In genomic region chr15:36892576-36893205, GRCm38 (mm10) we compare ENCODE assay signal across 9 mouse cellular contexts.
A peak's percentile ranks its signal among the peaks of the same experiment; 100 is the strongest.
DNase-seq lines count a peak whose midpoint lies in the region; ATAC-seq and TF ChIP-seq lines count a peak whose summit lies in the region.
"Had no signal": no experiment of that assay in that cellular context is flagged by ENCODE, and none has a peak within 500 bp of the region (broad histone marks: within the 10 kb centered on the region; RNA-seq: fewer than 3 reads in every experiment).

No protein-coding gene starts in this region.

- no peak overlapping the region for H3K9ac ChIP-seq in neural tube, embryonic 12.5 days
- 0 out of 2 replicates have a peak overlapping the region, but pooled peaks have one; percentile 13 for H3K9ac ChIP-seq in limb, embryonic 11.5 days (ENCODE audit: low read length)
- peak overlapping the region; percentile 31; the same call in 1 of the 2 replicates for H3K9ac ChIP-seq in stomach, postnatal 0 days (ENCODE audit: low read length)
- H3K9ac ChIP-seq: liver, embryonic 15.5 days had no signal

- peak overlapping the region; percentile 46 for H3K4me2 ChIP-seq in neural tube, embryonic 12.5 days (replicated peaks)
- peak overlapping the region; percentile 16; the same call in 1 of the 2 replicates for H3K4me2 ChIP-seq in limb, embryonic 11.5 days (ENCODE audit: low read depth, severe bottlenecking)
- peak overlapping the region; percentile 27; the same call in 1 of the 2 replicates for H3K4me2 ChIP-seq in stomach, postnatal 0 days (replicated peaks; ENCODE audit: low read depth)
- H3K4me2 ChIP-seq: liver, embryonic 15.5 days had no signal

- no peak for TF ChIP-seq EP300 in stomach, postnatal 0 days (optimal IDR thresholded peaks at IDR 0.05)

- 17% methylated on average over 15 of the region's 15 CpGs for WGBS in neural tube, embryonic 12.5 days
- WGBS in limb, embryonic 11.5 days = 8% methylated on average over 15 of the region's 15 CpGs
- WGBS in stomach, postnatal 0 days = 16% methylated on average over 15 of the region's 15 CpGs

- no peak overlapping the region; the same call in 1 of the 2 replicates for H3K27ac ChIP-seq in neural tube, embryonic 12.5 days
- H3K27ac ChIP-seq in limb, embryonic 11.5 days (replicated peaks; ENCODE audit: low read depth, low read length) = no peak overlapping the region
- H3K27ac ChIP-seq in stomach, postnatal 0 days (replicated peaks) = peak overlapping the region; percentile 45
- H3K27ac ChIP-seq: liver, embryonic 15.5 days had no signal

- no peaks in the 10 kb centered on the region for H3K27me3 ChIP-seq in neural tube, embryonic 12.5 days (replicated peaks)
- no peaks in the 10 kb centered on the region for H3K27me3 ChIP-seq in limb, embryonic 11.5 days (ENCODE audit: control insufficient read depth, insufficient read depth, low read length)
- no peaks in the 10 kb centered on the region for H3K27me3 ChIP-seq in stomach, postnatal 0 days (ENCODE audit: control insufficient read depth, insufficient read depth, low read length)

- H3K36me3 ChIP-seq in neural tube, embryonic 12.5 days = no peaks in the 10 kb centered on the region
- no peaks in the 10 kb centered on the region for H3K36me3 ChIP-seq in limb, embryonic 11.5 days (ENCODE audit: control insufficient read depth, insufficient read depth, low read length)
- no peaks in the 10 kb centered on the region for H3K36me3 ChIP-seq in stomach, postnatal 0 days (ENCODE audit: control insufficient read depth, insufficient read depth, low read length)
- H3K36me3 ChIP-seq: liver, embryonic 15.5 days had no signal

- ATAC-seq in neural tube, embryonic 12.5 days (ENCODE audit: low FRiP score, low read depth) = no peak
- ATAC-seq in limb, embryonic 11.5 days (ENCODE audit: insufficient number of reproducible peaks, low FRiP score, low TSS enrichment, low read depth) = no peak
- ATAC-seq in stomach, postnatal 0 days (ENCODE audit: low FRiP score, low TSS enrichment) = peak; percentile 83

- H3K9me3 ChIP-seq in neural tube, embryonic 12.5 days = no peaks in the 10 kb centered on the region
- H3K9me3 ChIP-seq in limb, embryonic 11.5 days (ENCODE audit: control insufficient read depth, low read length) = no peaks in the 10 kb centered on the region
- no peaks in the 10 kb centered on the region for H3K9me3 ChIP-seq in stomach, postnatal 0 days (ENCODE audit: control insufficient read depth, low read length)
- H3K9me3 ChIP-seq: liver, embryonic 15.5 days had no signal

- peaks cover 6% of the 10 kb centered on the region for H3K4me1 ChIP-seq in neural tube, embryonic 12.5 days
- peaks cover 12% of the 10 kb centered on the region for H3K4me1 ChIP-seq in limb, embryonic 11.5 days (ENCODE audit: control insufficient read depth, insufficient read depth, low read length)
- 0 out of 2 replicates have a peak, but pooled peaks cover 5% of the 10 kb centered on the region for H3K4me1 ChIP-seq in stomach, postnatal 0 days (replicated peaks; ENCODE audit: control insufficient read depth, insufficient read depth)
- H3K4me1 ChIP-seq: liver, embryonic 15.5 days had no signal

- no peak for TF ChIP-seq CTCF in stomach, postnatal 0 days (IDR thresholded peaks at IDR 0.05; ENCODE audit: low read depth)

- H3K4me3 ChIP-seq in neural tube, embryonic 12.5 days = no peak overlapping the region
- H3K4me3 ChIP-seq in limb, embryonic 11.5 days (ENCODE audit: low read depth, low read length) = no peak overlapping the region
- no peak overlapping the region for H3K4me3 ChIP-seq in stomach, postnatal 0 days (ENCODE audit: low read depth, low read length)
- H3K4me3 ChIP-seq: liver, embryonic 15.5 days had no signal

- peak; percentile 25 for DNase-seq in embryo, embryonic 10 days (ENCODE audit: low spot score)
- no peak for DNase-seq in embryo, embryonic 9.5 days (ENCODE audit: extremely low spot score)
- DNase-seq in neural tube, embryonic 10.5 days (ENCODE audit: extremely low spot score, low spot score) = no peak
- DNase-seq in limb, embryonic 11.5 days (ENCODE audit: low spot score) = no peak
- peak; percentile 72 for DNase-seq in stomach, postnatal 0 days (ENCODE audit: low spot score)
- DNase-seq in adrenal gland, adult 2 months = no peak
- DNase-seq in right cerebral cortex, adult 2 months (ENCODE audit: low spot score in 2 of 2) = no peak

Comparison
In these comparisons a context has a peak if more than half of its experiments do, and no peak if none do; other contexts are left out.
1. DNase-seq: peak in embryo, embryonic 10 days (single experiment) and stomach, postnatal 0 days (single experiment); none in embryo, embryonic 9.5 days (single experiment), neural tube, embryonic 10.5 days (single experiment), limb, embryonic 11.5 days (single experiment), adrenal gland, adult 2 months (single experiment) and right cerebral cortex, adult 2 months (0 of 2).
2. Peak in every context shown above with its lines, with median percentiles within 50 percentile points of each other: H3K4me2 ChIP-seq.